Mouse (Mus musculus) kidney, embryonic 15.5 days (tissue): ENCODE results near the gene Meis2. TPM values are rescaled to one million over a fixed set of nuclear protein-coding genes. Genes with fewer than 3 reads are reported as not detected.
A peak's percentile ranks its signal among the peaks of the same experiment; 100 is the strongest.

ENCODE experiments used
- ATAC-seq: fragments of 200-750 bp; cut with Nextera tagmentation; replicated peaks from 2 replicates; pipeline ENCODE4 v1.8.0; 2017; ENCODE audit warnings: moderate TSS enrichment; ENCODE audit not compliant: low FRiP score
- H3K27ac ChIP-seq: fragments of 300-500 bp; sonication (generic); 2 replicates; pipeline ENCODE4 v1.5.1; 2015; ENCODE audit warnings: mild to moderate bottlenecking, inconsistent platforms
- H3K27me3 ChIP-seq: fragments of 300-500 bp; sonication (generic); 2 replicates; pipeline ENCODE4 v1.6.1; 2015; ENCODE audit warnings: inconsistent platforms
- H3K36me3 ChIP-seq: fragments of 300-500 bp; sonication (generic); 2 replicates; pipeline ENCODE4 v1.6.1; 2015; ENCODE audit warnings: inconsistent platforms
- H3K4me1 ChIP-seq: fragments of 300-500 bp; sonication (generic); 2 replicates; pipeline ENCODE4 v1.6.1; 2015; ENCODE audit warnings: inconsistent platforms
- H3K4me2 ChIP-seq: fragments of 300-500 bp; sonication (generic); 2 replicates; pipeline ENCODE4 v1.6.1; 2015; ENCODE audit warnings: moderate library complexity, mild to moderate bottlenecking, inconsistent platforms
- H3K4me3 ChIP-seq: fragments of 300-500 bp; sonication (generic); replicated peaks from 2 replicates; pipeline ENCODE4 v1.5.1; 2015; ENCODE audit warnings: mild to moderate bottlenecking, inconsistent platforms
- H3K9ac ChIP-seq: fragments of 300-500 bp; sonication (generic); 2 replicates; pipeline ENCODE4 v1.6.1; 2015; ENCODE audit warnings: mild to moderate bottlenecking, inconsistent platforms
- H3K9me3 ChIP-seq: fragments of 300-500 bp; sonication (generic); replicated peaks from 2 replicates; pipeline ENCODE4 v1.6.1; 2016; ENCODE audit warnings: inconsistent platforms
- WGBS: fragments of 180-500 bp; shearing (Covaris S2); methylation state at CpG from one replicate; pipeline ENCODE4 v1.1.7; 2015; ENCODE audit warnings: mixed read lengths; 5-methylcytosine and 5-hydroxymethylcytosine counted together
- polyA plus RNA-seq: library from polyadenylated mRNA; unstranded; fragments of >200 nt; fragmentation: Nextera tagmentation; extraction: Ambion mirVana; gene quantifications from 2 replicates; pipeline ENCODE4 v1.2.1, GENCODE M21; 2015

Gene Meis2
- polyA plus RNA-seq, 1 experiment from 2014 or later: 94.3 TPM

GRCm38 (mm10) chr2:115924472-115924871 lies 141.2 kb downstream of the Meis2 start:
- no peak overlapping the region for H3K4me2 ChIP-seq
- H3K9ac ChIP-seq: no peak overlapping the region
- no peak for ATAC-seq
- H3K27ac ChIP-seq: no peak overlapping the region
- H3K9me3 ChIP-seq: no peaks in the 10 kb centered on the region
- H3K4me3 ChIP-seq: no peak overlapping the region
- H3K36me3 ChIP-seq: peaks cover 19% of the 10 kb centered on the region
- 81% methylated on average over 6 of the region's 6 CpGs for WGBS
- no peaks in the 10 kb centered on the region for H3K27me3 ChIP-seq
- H3K4me1 ChIP-seq: peaks cover 21% of the 10 kb centered on the region; the same call in 1 of the 2 replicates

DNA sequence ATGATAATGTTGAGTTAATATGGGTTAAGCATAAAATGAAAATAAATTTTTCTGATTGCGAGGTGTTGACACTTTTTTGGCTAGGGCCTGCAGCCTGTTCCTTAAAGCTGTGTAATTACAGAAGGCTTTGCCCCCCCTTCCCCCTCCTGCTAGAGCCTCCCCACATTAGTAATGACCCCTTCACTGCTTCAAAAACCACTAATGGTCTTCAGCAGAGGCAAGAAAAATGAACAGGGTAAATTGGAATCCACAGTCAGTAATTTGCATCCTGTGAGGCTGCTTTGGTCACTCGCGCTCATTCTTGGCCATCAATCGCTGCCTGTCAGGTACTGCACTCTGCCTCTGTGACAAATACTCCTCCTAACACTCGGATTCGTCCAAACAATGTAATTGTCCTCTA lies 142.4 kb downstream of the Meis2 start:
- Histone ChIP-seq H3K4me2 (no peak overlapping the region), H3K27me3 (no peaks in the 10 kb centered on the region), H3K4me1 (peaks cover 21% of the 10 kb centered on the region; the same call in 1 of the 2 replicates), H3K4me3 (no peak overlapping the region), H3K9ac (no peak overlapping the region), H3K27ac (no peak overlapping the region), H3K9me3 (no peaks in the 10 kb centered on the region), H3K36me3 (peaks cover 31% of the 10 kb centered on the region)
- ATAC-seq: no peak
- 36% methylated on average over 6 of the region's 6 CpGs for WGBS

- Histone ChIP-seq H3K9me3 (no peaks in the 10 kb centered on the region), H3K27me3 (no peaks in the 10 kb centered on the region), H3K4me2 (no peak overlapping the region), H3K27ac (no peak overlapping the region), H3K4me1 (peaks cover 21% of the 10 kb centered on the region; the same call in 1 of the 2 replicates), H3K36me3 (peaks cover 42% of the 10 kb centered on the region), H3K4me3 (no peak overlapping the region), H3K9ac (no peak overlapping the region)
- 71% methylated on average over 9 of the region's 9 CpGs for WGBS
- ATAC-seq: no peak
Observed at GRCm38 (mm10) chr2:115921687-115922086, 144.0 kb downstream of the Meis2 start.

GRCm38 (mm10) chr2:115920336-115920951 lies 145.2 kb downstream of the Meis2 start:
- Histone ChIP-seq H3K27ac (no peak overlapping the region), H3K9me3 (no peaks in the 10 kb centered on the region), H3K4me3 (no peak overlapping the region), H3K36me3 (peaks cover 44% of the 10 kb centered on the region), H3K4me2 (no peak overlapping the region), H3K4me1 (peaks cover 22% of the 10 kb centered on the region), H3K9ac (no peak overlapping the region), H3K27me3 (no peaks in the 10 kb centered on the region)
- ATAC-seq: no peak
- WGBS: 66% methylated on average over 5 of the region's 5 CpGs

DNA sequence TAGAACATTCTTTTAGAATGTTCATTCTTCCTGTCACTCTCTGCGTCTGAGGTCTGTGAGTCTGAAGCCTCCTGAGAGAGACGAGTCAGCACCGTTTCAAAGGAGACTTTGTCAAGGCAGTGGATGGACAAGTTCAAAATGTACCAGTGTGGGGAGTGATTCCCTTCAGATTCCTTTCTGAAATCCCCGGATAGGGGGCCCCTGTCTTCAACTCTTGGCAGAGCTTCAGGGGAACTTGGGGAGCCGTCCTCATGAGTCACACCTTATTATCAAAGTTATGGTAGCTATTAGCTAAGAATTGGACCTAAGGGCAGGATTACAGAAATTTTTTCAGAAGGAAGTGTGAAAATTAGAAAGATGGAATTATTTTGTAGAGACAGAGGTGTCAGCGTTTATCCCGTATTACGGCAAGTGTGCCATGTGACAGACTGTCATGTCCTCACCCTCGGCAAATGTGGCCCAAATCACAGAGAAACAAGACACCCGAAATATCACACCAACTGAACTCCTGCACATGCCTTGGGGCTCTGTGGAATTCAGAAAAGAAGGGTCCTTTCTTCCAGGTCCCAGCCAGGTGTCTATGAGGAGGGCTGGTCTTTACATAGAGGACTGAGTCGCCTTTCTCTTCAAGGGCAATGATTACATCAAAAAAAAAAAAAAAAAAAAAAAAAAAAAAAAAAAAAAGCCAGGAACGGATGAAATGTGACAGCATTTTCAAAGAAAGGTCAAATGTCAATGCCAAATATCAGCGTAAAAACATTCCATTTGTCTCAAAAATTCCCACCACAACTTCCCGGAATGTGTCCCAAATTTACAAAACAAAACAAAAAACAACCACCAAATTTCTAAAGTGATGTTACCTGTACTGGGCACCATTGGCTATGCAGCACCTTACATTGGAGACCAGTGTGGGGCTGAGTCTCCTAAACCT lies 146.2 kb downstream of the Meis2 start:
- no peak overlapping the region for H3K27ac ChIP-seq
- 76% methylated on average over 14 of the region's 14 CpGs for WGBS
- no peak overlapping the region for H3K4me3 ChIP-seq
- H3K4me2 ChIP-seq: no peak overlapping the region
- H3K27me3 ChIP-seq: no peaks in the 10 kb centered on the region
- H3K9me3 ChIP-seq: no peaks in the 10 kb centered on the region
- no peak overlapping the region for H3K9ac ChIP-seq
- ATAC-seq: no peak
- peaks cover 20% of the 10 kb centered on the region for H3K4me1 ChIP-seq
- peaks cover 44% of the 10 kb centered on the region for H3K36me3 ChIP-seq

DNA sequence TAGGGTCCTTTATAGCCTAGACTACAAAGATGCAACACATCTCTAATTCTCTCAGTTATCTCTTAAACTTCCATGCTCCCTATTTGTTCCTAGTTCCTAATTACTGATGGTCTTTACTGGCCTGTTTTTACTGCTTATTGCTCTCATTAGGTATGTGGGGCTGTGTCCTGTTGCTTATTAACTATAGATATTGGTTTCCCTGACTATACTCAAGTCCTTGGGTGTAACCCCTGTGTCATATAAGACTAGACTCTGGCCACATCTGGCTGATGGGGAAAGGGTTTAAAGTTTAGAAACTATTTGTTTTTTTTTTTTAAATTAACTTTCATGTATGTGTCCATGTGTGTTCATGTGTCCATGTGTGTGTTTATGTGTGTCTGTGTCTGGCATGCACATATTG lies 147.1 kb downstream of the Meis2 start:
- Histone ChIP-seq H3K4me1 (peaks cover 17% of the 10 kb centered on the region), H3K9ac (no peak overlapping the region), H3K27ac (no peak overlapping the region), H3K4me3 (no peak overlapping the region), H3K36me3 (peaks cover 44% of the 10 kb centered on the region), H3K9me3 (no peaks in the 10 kb centered on the region), H3K4me2 (no peak overlapping the region), H3K27me3 (no peaks in the 10 kb centered on the region)
- ATAC-seq: no peak

- Histone ChIP-seq H3K4me3 (no peak overlapping the region), H3K36me3 (peaks cover 48% of the 10 kb centered on the region), H3K27ac (no peak overlapping the region), H3K4me2 (no peak overlapping the region), H3K27me3 (no peaks in the 10 kb centered on the region), H3K4me1 (peaks cover 23% of the 10 kb centered on the region), H3K9me3 (no peaks in the 10 kb centered on the region), H3K9ac (no peak overlapping the region)
- WGBS: 61% methylated on average over 4 of the region's 4 CpGs
- no peak for ATAC-seq
Observed at GRCm38 (mm10) chr2:115914539-115914938, 151.1 kb downstream of the Meis2 start.

GRCm38 (mm10) chr2:115912948-115913529 lies 152.6 kb downstream of the Meis2 start:
- H3K4me1 ChIP-seq: peaks cover 23% of the 10 kb centered on the region
- WGBS: 63% methylated on average over 7 of the region's 7 CpGs
- H3K27ac ChIP-seq: 0 out of 2 replicates have a peak overlapping the region, but pooled peaks have one; percentile 7
- H3K36me3 ChIP-seq: peaks cover 40% of the 10 kb centered on the region
- no peak overlapping the region for H3K4me3 ChIP-seq
- no peak for ATAC-seq
- H3K9me3 ChIP-seq: no peaks in the 10 kb centered on the region
- no peak overlapping the region for H3K9ac ChIP-seq
- no peaks in the 10 kb centered on the region for H3K27me3 ChIP-seq
- H3K4me2 ChIP-seq: no peak overlapping the region

DNA sequence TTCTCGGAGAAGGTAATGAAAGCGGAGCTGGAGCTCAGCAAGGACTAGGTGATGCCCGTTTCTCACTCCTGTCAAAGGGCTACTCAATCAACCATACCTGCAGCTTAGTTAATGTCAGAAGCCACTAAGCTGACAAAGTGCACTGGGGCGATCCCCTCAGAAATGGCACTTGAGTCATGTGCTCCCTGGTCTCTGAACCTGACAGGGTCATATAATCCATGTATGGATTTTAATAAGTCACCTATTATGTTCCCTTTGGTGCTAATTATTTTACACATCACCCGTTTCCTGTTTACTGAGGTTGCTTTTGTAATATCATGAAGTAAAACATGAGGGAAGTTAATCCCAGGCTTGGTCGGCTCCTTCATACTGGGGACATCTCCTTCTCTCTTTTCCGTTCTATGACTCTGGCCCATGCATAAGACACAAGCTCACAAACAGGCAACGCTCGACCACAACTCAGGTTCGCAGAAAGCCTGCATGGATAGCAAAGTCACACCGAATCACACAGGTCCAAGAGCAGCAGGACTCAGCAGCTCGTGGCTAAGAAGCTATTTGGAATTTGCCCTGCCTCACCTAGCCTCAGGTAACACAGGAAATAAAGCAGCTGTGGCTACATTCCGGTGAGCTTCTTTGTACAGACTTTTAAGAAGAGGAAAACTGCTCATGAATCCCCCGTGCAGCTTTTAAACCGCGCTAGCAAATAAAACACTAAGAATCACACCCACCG lies 153.6 kb downstream of the Meis2 start:
- Histone ChIP-seq H3K27ac (no peak overlapping the region; the same call in 1 of the 2 replicates), H3K9ac (no peak overlapping the region), H3K4me3 (no peak overlapping the region), H3K9me3 (no peaks in the 10 kb centered on the region), H3K36me3 (peaks cover 35% of the 10 kb centered on the region), H3K27me3 (no peaks in the 10 kb centered on the region), H3K4me1 (peaks cover 23% of the 10 kb centered on the region), H3K4me2 (no peak overlapping the region)
- WGBS: 69% methylated on average over 17 of the region's 17 CpGs
- ATAC-seq: peak; percentile 69

DNA sequence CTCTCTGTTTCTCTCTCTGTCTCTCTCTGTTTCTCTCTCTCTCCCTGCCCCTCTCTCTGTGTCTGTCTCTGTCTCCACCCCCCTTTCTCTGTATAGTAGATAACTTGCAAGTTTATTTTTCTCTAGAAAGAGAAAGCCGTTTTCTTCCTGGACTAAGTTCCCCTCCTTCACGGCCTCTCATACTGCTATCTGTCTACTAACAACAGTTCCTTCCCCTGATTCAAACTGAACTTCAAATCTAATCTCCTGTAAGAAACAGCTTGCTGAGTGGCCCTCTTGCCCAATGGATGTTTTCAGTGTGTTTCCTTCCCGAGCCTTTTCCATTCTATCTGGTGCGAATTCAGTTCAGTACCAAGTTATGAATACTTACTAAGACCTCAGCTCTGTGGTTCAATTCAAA lies 155.4 kb downstream of the Meis2 start:
- Histone ChIP-seq H3K9ac (no peak overlapping the region), H3K36me3 (peaks cover 38% of the 10 kb centered on the region), H3K4me1 (peaks cover 17% of the 10 kb centered on the region), H3K27me3 (no peaks in the 10 kb centered on the region), H3K4me2 (no peak overlapping the region), H3K4me3 (no peak overlapping the region), H3K27ac (no peak overlapping the region), H3K9me3 (no peaks in the 10 kb centered on the region)
- WGBS: 80% methylated on average over 4 of the region's 4 CpGs
- no peak for ATAC-seq

DNA sequence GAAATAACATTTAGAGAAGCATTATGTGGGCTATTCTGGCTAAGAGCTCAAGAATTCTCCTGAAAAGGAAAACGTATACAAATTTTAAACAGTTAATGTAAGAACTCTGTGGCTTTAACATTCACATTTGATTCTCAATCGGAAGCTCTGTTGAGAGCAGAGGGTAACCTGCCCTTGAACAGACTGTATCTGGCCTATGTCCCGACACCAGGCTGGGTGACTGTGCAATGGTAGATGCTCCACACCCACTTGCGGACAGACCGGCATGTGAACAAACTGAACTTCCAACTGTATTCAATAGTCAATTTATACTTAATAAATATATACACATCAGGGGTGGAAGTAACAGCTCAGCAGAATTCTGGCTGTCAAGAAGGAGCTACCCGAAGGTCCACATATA lies 164.6 kb downstream of the Meis2 start:
- 92% methylated on average over 6 of the region's 6 CpGs for WGBS
- H3K9me3 ChIP-seq: no peaks in the 10 kb centered on the region
- H3K36me3 ChIP-seq: peaks cover 17% of the 10 kb centered on the region; the same call in 1 of the 2 replicates
- no peak overlapping the region for H3K4me3 ChIP-seq
- no peak overlapping the region for H3K27ac ChIP-seq
- no peak overlapping the region for H3K9ac ChIP-seq
- H3K4me1 ChIP-seq: peaks cover 45% of the 10 kb centered on the region
- no peak overlapping the region for H3K4me2 ChIP-seq
- no peak for ATAC-seq
- no peaks in the 10 kb centered on the region for H3K27me3 ChIP-seq
